Mouse (Mus musculus): ENCODE data around the gene Ppard.

DNA sequence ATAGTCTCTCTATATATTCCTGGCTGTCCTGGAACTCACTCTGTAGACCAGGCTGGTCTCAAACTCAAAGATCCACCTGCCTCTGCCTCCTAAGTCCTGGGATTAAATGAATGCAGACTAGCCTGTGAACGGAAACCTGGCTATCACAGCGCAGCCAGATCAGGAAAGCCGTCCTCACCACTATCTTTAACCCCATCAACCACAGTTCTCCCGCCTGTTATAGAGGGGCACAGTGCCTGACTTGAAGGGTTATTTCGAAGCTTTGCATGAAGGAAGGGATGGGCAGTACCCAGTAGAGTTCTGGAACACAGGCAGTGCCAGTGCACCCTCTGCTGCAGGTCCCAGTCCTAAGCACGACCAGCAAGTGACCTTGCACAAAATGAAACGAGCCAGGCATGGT is 58.8 kb downstream of the Ppard start:
- TF ChIP-seq CTCF (conservative IDR thresholded peaks at IDR 0.05; ENCODE audit: insufficient read depth, insufficient read length, low read depth, low read length): no peak
- no peak for TF ChIP-seq POLR2A (IDR thresholded peaks at IDR 0.05; ENCODE audit: low read depth, low read length)

Data from kidney, adult 2 months (tissue).